Mouse (Mus musculus) limb, embryonic 14.5 days (tissue): ENCODE measurements at regions not wholly inside any gene's neighbourhood (a gene's known extent, or its start where the extent isn't known, plus 50 kb on each side); places are given as distances from the start of the nearest gene placed in this dataset.

Experiments used
- ATAC-seq: fragments of 200-750 bp; cut with Nextera tagmentation; 2 replicates; pipeline ENCODE4 v1.8.0; 2017; ENCODE audit warnings: low read depth, moderate number of reproducible peaks, moderate TSS enrichment; ENCODE audit not compliant: low FRiP score
- DNase-seq: peaks from one replicate; pipeline ENCODE4 v3.0.0-alpha.2; 2015; ENCODE audit warnings: low spot score
- H3K27ac ChIP-seq: fragments of 300-500 bp; sonication (generic); replicated peaks from 2 replicates; pipeline ENCODE4 v1.5.1; 2014; ENCODE audit warnings: low read depth, mild to moderate bottlenecking, low read length, moderate library complexity, mixed read lengths
- H3K27me3 ChIP-seq: fragments of 300-500 bp; sonication (generic); 2 replicates; pipeline ENCODE4 v1.6.1; 2014; ENCODE audit warnings: low read length, mixed read lengths; ENCODE audit not compliant: control insufficient read depth, insufficient read depth
- H3K36me3 ChIP-seq: fragments of 300-500 bp; sonication (generic); 2 replicates; pipeline ENCODE4 v1.6.1; 2014; ENCODE audit warnings: mild to moderate bottlenecking, low read length, moderate library complexity, mixed read lengths; ENCODE audit not compliant: control insufficient read depth, insufficient read depth
- H3K4me1 ChIP-seq: fragments of 300-500 bp; sonication (generic); 2 replicates; pipeline ENCODE4 v1.6.1; 2014; ENCODE audit warnings: antibody characterized with exemption, low read length, mixed read lengths; ENCODE audit not compliant: control insufficient read depth, insufficient read depth
- H3K4me2 ChIP-seq: fragments of 300-500 bp; sonication (generic); replicated peaks from 2 replicates; pipeline ENCODE4 v1.6.1; 2014; ENCODE audit warnings: low read depth, mild to moderate bottlenecking, low read length, moderate library complexity; ENCODE audit not compliant: severe bottlenecking
- H3K4me3 ChIP-seq: fragments of 300-500 bp; sonication (generic); replicated peaks from 2 replicates; pipeline ENCODE4 v1.5.1; 2014; ENCODE audit warnings: low read length
- H3K9ac ChIP-seq: fragments of 300-500 bp; sonication (generic); 2 replicates; pipeline ENCODE4 v1.6.1; 2014; ENCODE audit warnings: mild to moderate bottlenecking, low read depth, low read length, moderate library complexity; ENCODE audit not compliant: severe bottlenecking
- H3K9me3 ChIP-seq: fragments of 300-500 bp; sonication (generic); 2 replicates; pipeline ENCODE4 v1.6.1; 2016; ENCODE audit warnings: low read length; ENCODE audit not compliant: control insufficient read depth
- POLR2A ChIP-seq: fragments of 200-500 bp; IDR thresholded peaks from 2 replicates; pipeline ENCODE4 v1.8.0; 2012; ENCODE audit warnings: inconsistent platforms, mild to moderate bottlenecking, moderate library complexity, borderline replicate concordance; ENCODE audit not compliant: insufficient read depth, insufficient read length; ENCODE audit errors: extremely low read depth
- WGBS: fragments of 180-500 bp; shearing (Covaris S2); extraction: QIAGEN DNeasy Blood & Tissue Kit; methylation state at CpG from one replicate; pipeline ENCODE4 v1.1.7; 2014; 5-methylcytosine and 5-hydroxymethylcytosine counted together

GRCm38 (mm10) chr10:20891426-20891825, 60.9 kb upstream of the Ahi1 start:
- Histone ChIP-seq H3K36me3 (no peaks in the 10 kb centered on the region), H3K4me2 (no peak overlapping the region), H3K27me3 (no peaks in the 10 kb centered on the region), H3K4me1 (no peaks in the 10 kb centered on the region), H3K27ac (no peak overlapping the region), H3K9me3 (no peaks in the 10 kb centered on the region), H3K4me3 (no peak overlapping the region), H3K9ac (no peak overlapping the region)
- no peak for DNase-seq
- 57% methylated on average over 6 of the region's 6 CpGs for WGBS
- no peak for TF ChIP-seq POLR2A
- no peak for ATAC-seq

- DNase-seq (no peak), ATAC-seq (no peak)
- H3K36me3 ChIP-seq = no peaks in the 10 kb centered on the region
- H3K27ac ChIP-seq = no peak overlapping the region
- WGBS = 82% methylated on average over 5 of the region's 5 CpGs
- no peak for TF ChIP-seq POLR2A
- no peak overlapping the region for H3K4me3 ChIP-seq
- no peak overlapping the region for H3K9ac ChIP-seq
- no peak overlapping the region for H3K4me2 ChIP-seq
- no peaks in the 10 kb centered on the region for H3K9me3 ChIP-seq
- H3K27me3 ChIP-seq = no peaks in the 10 kb centered on the region
- H3K4me1 ChIP-seq = no peaks in the 10 kb centered on the region
These were observed 68.7 kb upstream of the Ahi1 start for GRCm38 (mm10) chr10:20883618-20884017.

- Histone ChIP-seq H3K4me2 (no peak overlapping the region), H3K4me3 (no peak overlapping the region), H3K27me3 (no peaks in the 10 kb centered on the region), H3K9ac (no peak overlapping the region), H3K27ac (no peak overlapping the region), H3K9me3 (no peaks in the 10 kb centered on the region), H3K4me1 (no peaks in the 10 kb centered on the region), H3K36me3 (no peaks in the 10 kb centered on the region)
- DNase-seq (no peak), ATAC-seq (no peak)
- 90% methylated on average over 8 of the region's 8 CpGs for WGBS
- TF ChIP-seq POLR2A = no peak
These were observed 69.7 kb upstream of the Ahi1 start for GRCm38 (mm10) chr10:20882599-20882998.

GRCm38 (mm10) chr10:20880251-20880650, 72.1 kb upstream of the Ahi1 start:
- H3K4me2 ChIP-seq = no peak overlapping the region
- H3K9me3 ChIP-seq = no peaks in the 10 kb centered on the region
- 86% methylated on average over 4 of the region's 4 CpGs for WGBS
- no peak for DNase-seq
- no peaks in the 10 kb centered on the region for H3K36me3 ChIP-seq
- no peak for ATAC-seq
- no peaks in the 10 kb centered on the region for H3K27me3 ChIP-seq
- no peak overlapping the region for H3K9ac ChIP-seq
- H3K27ac ChIP-seq = no peak overlapping the region
- H3K4me3 ChIP-seq = no peak overlapping the region
- H3K4me1 ChIP-seq = no peaks in the 10 kb centered on the region
- no peak for TF ChIP-seq POLR2A

- Histone ChIP-seq H3K27me3 (no peaks in the 10 kb centered on the region), H3K36me3 (no peaks in the 10 kb centered on the region), H3K4me2 (no peak overlapping the region), H3K9ac (no peak overlapping the region), H3K9me3 (no peaks in the 10 kb centered on the region), H3K4me1 (no peaks in the 10 kb centered on the region), H3K27ac (no peak overlapping the region), H3K4me3 (no peak overlapping the region)
- ATAC-seq = no peak
- 79% methylated on average over 8 of the region's 8 CpGs for WGBS
- TF ChIP-seq POLR2A = no peak
- DNase-seq = no peak
These were observed 72.9 kb upstream of the Ahi1 start for GRCm38 (mm10) chr10:20879482-20879881.

GRCm38 (mm10) chr10:20867076-20867475, 85.3 kb upstream of the Ahi1 start:
- no peak overlapping the region for H3K4me2 ChIP-seq
- TF ChIP-seq POLR2A = no peak
- no peaks in the 10 kb centered on the region for H3K27me3 ChIP-seq
- H3K4me1 ChIP-seq = no peaks in the 10 kb centered on the region
- DNase-seq (no peak), ATAC-seq (no peak)
- no peaks in the 10 kb centered on the region for H3K36me3 ChIP-seq
- H3K27ac ChIP-seq = no peak overlapping the region
- no peaks in the 10 kb centered on the region for H3K9me3 ChIP-seq
- H3K4me3 ChIP-seq = no peak overlapping the region
- H3K9ac ChIP-seq = no peak overlapping the region
- WGBS = 88% methylated on average over 12 of the region's 12 CpGs
